Mouse (Mus musculus) layer of hippocampus, postnatal 36 days (tissue): ENCODE measurements around the gene Isg20l2. TPM values are rescaled to one million over a fixed set of nuclear protein-coding genes. Genes with fewer than 3 reads are reported as not detected.
A peak's percentile ranks its signal among the peaks of the same experiment; 100 is the strongest.

Experiments
- DNase-seq, 2 experiments: peaks; one replicate each; pipeline ENCODE4 v3.0.0; 2022
- total RNA-seq, 2 experiments: library from RNA; stranded (reverse); gene quantifications; 2 replicates each; pipeline ENCODE4 v1.2.3; 2021

Gene Isg20l2
- total RNA-seq, 2 experiments from 2014 or later, result 15.0 TPM

GRCm38 (mm10) chr3:87913491-87913890 lies 16.6 kb upstream of the Isg20l2 start:
- no peak for DNase-seq

- DNase-seq, result no peak
These were observed 16.2 kb upstream of the Isg20l2 start for GRCm38 (mm10) chr3:87913891-87914290.

DNA sequence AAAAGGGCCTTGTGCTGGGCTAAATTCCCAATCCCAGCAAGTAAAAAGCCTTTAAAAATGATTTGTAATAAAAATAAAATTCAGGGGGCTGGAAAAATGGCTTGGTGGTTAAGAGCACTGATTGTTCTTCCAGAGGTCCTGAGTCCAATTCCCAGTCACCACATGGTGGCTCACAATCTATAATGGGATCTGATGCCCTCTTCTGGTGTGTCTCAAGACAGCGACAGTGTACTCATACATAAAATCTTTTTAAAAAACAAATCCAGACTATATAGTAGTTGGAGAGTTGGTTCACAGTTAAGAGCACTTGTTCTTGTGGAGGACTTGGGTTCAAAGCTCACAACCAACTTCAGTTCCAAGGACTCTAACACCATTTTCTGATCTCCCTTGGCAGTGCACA lies 13.1 kb upstream of the Isg20l2 start:
- no peak for DNase-seq

DNA sequence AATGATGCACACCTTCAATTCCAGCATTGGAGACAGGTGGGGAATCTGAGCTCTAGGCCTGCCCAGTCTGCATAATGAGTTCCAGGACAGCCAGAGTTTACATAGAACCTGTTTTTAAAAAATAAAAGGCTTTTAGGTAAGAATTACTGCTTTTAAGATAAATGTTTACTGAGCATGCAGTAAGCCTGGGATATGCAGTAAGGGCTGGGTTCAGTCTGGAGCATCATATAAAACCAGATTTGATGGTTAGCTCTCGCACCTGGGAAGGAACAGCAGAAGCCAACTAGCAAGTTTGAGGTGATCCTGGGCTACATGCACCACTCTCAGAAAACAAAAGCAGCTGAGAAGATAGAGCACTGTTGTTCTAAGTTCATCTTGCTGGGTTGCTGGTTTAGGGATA lies 11.6 kb upstream of the Isg20l2 start:
- DNase-seq, result no peak

- DNase-seq, result peak; percentile 79 to 84
These were observed 10.6 kb upstream of the Isg20l2 start, which contains the start of gene Mrpl24 for GRCm38 (mm10) chr3:87919336-87920108. Gene Mrpl24 (plus strand): TSS chr3:87919506.

DNA sequence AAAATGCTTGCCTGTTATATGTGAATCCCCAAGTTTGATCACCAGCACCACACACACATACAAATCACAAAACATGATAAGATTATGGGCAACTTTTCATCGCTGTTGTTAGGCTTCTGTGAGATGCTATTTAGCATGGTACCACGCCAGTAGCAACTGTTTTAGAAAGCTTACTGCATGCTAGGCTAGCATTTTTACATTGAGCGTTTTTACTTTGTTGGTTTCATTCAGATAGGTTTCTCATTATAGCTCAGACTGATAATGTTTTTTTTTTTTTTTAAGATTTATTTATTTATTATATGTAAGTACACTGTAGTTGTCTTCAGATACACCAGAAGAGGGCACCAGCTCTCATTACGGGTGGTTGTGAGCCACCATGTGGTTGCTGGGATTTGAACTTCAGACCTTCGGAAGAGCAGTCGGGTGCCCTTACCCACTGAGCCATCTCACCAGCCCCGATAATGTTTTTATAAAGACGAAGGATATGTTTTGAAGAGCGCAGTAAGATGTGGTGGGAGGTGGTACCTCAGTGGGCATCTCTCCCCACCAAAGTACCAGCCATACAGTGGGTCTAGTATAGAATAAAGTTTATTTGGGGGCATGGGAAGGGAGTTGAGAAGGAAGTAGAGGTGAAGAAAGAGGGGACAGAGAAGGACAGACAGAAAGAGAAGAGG lies 9.7 kb upstream of the Isg20l2 start:
- DNase-seq, result no peak

GRCm38 (mm10) chr3:87924996-87925395 lies 5.1 kb upstream of the Isg20l2 start:
- no peak for DNase-seq

DNA sequence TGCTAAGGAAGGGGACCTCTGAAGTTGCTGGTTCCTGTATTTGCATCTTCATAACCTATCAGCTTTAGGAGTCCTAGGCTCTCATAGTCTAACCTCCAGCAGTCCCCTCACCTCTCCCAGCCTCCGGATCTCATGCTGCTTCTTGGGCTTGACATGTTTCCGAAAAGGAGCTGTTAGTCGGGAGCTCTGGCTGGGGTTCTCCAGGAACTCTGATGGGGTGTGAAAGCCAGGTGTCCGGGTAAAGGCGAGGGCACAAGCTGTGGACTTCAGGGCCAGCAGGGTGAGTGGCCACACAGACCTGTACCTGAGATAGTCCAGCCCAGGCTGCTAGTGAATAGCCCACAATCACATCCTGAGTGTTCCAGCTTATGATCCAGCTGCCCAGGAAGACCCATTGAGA lies 2.7 kb upstream of the Isg20l2 start:
- no peak for DNase-seq

GRCm38 (mm10) chr3:87929341-87930077 lies 605 bp upstream of the Isg20l2 start:
- no peak for DNase-seq

DNA sequence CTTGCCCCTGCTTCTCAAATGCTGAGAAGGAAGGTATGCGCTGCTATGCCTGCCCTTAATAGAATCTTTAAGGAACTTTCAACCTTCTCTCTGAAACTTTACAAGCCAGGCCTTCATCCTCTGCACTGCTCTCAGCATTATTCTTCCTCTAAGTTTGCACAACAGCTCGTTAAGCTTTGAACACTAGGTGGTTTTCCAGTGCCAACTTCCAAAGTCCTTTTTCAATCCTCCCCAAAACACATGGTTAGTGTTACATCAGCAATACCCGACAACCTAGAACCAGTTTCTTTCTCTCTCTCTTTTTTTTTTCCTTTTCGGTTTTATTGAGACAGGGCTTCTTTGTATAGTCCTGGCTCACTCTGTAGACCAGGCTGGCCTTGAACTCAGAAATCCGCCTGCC lies 3.9 kb downstream of the Isg20l2 start:
- no peak for DNase-seq

DNA sequence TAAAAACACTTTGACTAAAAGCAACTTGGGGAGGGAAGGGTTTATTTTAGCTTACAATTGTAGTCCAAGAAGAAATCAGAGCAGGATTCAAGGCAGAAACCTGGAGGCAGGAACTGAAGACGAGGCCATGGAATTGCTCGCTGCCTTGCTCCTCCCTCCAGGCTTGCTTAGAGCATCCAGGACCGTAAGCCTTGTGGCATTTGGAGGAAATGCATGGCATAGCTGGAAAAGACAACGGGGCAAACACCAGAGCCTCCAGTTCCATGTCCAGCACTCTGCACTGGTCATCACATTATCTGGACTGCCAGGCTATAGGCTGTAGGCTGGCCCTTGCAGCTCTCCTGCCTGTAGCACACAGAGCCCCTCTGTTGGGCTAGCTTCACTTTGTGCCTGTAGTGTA lies 4.4 kb downstream of the Isg20l2 start:
- DNase-seq, result no peak

- DNase-seq, result no peak
These were observed 5.1 kb downstream of the Isg20l2 start for GRCm38 (mm10) chr3:87935201-87935600.

DNA sequence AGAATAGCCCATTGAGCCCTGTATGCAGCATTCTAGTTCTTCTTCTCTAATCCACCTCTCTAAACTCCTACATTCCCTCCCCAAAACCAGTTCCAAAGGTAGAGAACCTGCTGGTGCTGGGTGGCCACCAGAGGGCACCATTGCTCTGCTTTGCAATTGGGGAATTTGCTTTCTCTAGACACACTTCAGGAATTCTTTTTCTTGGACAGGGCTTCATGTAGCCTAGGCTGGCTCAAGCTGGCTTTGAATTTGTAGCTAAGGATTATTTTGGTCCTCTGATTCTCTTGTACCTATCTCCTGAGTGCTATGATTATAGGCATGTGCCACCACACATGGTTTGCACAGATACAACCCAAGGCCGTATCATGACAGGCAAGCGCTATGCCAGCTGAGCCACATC lies 5.7 kb downstream of the Isg20l2 start:
- DNase-seq, result peak; percentile 67 to 77

GRCm38 (mm10) chr3:87940611-87941010 lies 10.5 kb downstream of the Isg20l2 start:
- no peak for DNase-seq

DNA sequence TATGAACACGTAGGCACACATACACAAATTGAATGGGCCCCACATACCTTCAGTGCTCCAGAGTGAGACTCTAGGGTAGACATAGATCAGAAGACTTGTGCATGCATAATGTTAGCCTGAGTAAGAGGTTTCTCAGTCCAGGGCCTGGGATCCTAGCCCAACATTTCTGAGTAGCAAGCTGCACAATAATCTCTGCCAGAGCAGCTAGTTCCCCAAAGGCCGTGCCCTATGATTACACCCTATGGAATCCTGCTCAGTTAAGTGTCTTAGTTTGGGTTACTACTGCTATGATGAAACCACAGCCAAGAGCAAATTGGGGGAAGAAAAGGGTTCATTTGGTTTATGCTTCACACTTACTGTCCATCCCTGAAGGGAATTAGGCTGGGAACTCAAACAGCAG lies 12.4 kb downstream of the Isg20l2 start:
- no peak for DNase-seq

- DNase-seq, result no peak
These were observed 13.5 kb downstream of the Isg20l2 start for GRCm38 (mm10) chr3:87943586-87943985.

GRCm38 (mm10) chr3:87944838-87945600 lies 14.9 kb downstream of the Isg20l2 start:
- DNase-seq, result no peak

DNA sequence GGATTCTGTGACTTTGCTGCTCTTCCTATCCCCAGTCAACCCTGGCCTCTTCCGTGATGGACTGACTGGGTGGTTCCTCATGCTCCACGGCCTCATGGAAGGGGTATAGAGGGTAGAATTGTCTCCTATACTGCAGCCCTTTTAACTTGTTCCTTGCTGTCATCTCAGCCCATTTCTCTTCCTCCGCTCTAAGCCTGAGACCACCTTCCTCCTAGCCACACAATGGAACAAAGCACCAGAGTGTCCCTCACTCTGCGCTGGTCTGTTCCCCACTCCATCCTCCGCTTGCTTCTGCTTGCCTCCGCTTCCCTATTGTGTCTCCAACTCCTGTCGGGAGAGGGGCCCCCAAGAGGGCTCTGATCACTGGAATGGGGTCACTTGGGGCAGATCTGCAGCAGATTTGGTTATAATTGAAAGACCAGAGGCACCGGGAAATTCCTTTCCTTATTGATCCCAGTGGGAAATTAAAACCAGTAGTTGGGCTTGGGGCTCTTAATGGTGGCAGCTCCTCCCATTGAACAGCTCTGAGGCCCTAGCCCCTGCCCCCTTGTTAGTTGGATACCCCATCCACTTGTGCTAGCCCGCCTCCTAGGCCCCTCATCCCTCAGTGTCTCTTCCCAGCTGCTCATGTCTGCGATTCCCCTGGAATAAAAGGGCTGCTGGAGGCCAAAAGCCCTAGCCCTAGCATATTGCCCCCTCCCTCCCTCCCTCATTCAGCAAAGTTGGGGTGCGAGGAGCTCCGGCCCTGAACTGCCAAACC lies 15.8 kb downstream of the Isg20l2 start:
- DNase-seq, result no peak

DNA sequence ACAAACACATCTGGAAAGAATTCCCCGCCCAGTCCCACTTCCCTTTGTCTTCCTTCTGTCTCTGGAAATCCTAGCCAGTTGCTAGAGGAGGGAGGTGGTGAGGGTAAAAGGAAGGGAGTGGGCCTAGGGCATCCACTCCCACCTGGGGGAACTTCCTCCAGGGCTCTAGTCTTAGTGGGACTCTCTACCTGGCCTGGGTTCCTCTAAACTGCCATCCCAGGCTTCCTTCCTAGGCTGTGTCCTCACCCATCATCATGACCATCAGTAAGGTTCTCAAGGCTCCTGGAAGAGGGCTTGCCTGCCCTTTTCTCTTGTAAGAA lies 16.4 kb downstream of the Isg20l2 start:
- no peak for DNase-seq

- no peak for DNase-seq
These were observed 17.1 kb downstream of the Isg20l2 start for GRCm38 (mm10) chr3:87947056-87947810.

GRCm38 (mm10) chr3:87947811-87948199 lies 17.7 kb downstream of the Isg20l2 start:
- DNase-seq, result no peak
